Mouse (Mus musculus) bone marrow, adult 2 months (tissue): Measurements from ENCODE around the gene Csnk2b.

Source experiments
- CTCF ChIP-seq: fragments of 200-500 bp; IDR thresholded peaks from 2 replicates; pipeline ENCODE4 v1.5.1; 2011; ENCODE audit warnings: low read length, control low read depth; ENCODE audit not compliant: control insufficient read depth, insufficient read depth
- POLR2A ChIP-seq: fragments of 200-500 bp; IDR thresholded peaks from 2 replicates; pipeline ENCODE4 v1.6.1; 2011; ENCODE audit warnings: low read depth, mild to moderate bottlenecking, control low read depth, low read length, borderline replicate concordance; ENCODE audit not compliant: control insufficient read depth

- no peak for TF ChIP-seq CTCF
- no peak for TF ChIP-seq POLR2A
These were observed 32.1 kb upstream of the Csnk2b start for GRCm38 (mm10) chr17:35153931-35154330.
